Mouse (Mus musculus) ES-CJ7 (cell line): ENCODE measurements around the gene Gm3633.
"Not testable (repeated sequence)": the region's sequence is repeated elsewhere in the genome, so short reads cannot be mapped to it uniquely, and the experiment has no call there.

ENCODE experiments used
- DNase-seq: peaks from one replicate; pipeline ENCODE4 v3.0.0; 2011; ENCODE audit warnings: low read depth, low spot score

Gm3633 gene

GRCm38 (mm10) chr14:42641817-42642216 is at the start of gene Gm3633:
Gene Gm3633, minus strand, starts transcription at chr14:42641917.
- not testable (repeated sequence) for DNase-seq

GRCm38 (mm10) chr14:42655638-42656037 is 13.9 kb upstream of the Gm3633 start, which contains the start of gene Gm10378:
Gene Gm10378, plus strand, starts transcription at chr14:42655938.
- DNase-seq = not testable (repeated sequence)

GRCm38 (mm10) chr14:42599782-42600181 is 41.9 kb downstream of the Gm3633 start, which contains the start of gene Gm17124:
Gene Gm17124, minus strand, starts transcription at chr14:42599882.
- DNase-seq = not testable (repeated sequence)
